8 mouse cellular contexts compared by ENCODE assay signal in the genomic region with DNA sequence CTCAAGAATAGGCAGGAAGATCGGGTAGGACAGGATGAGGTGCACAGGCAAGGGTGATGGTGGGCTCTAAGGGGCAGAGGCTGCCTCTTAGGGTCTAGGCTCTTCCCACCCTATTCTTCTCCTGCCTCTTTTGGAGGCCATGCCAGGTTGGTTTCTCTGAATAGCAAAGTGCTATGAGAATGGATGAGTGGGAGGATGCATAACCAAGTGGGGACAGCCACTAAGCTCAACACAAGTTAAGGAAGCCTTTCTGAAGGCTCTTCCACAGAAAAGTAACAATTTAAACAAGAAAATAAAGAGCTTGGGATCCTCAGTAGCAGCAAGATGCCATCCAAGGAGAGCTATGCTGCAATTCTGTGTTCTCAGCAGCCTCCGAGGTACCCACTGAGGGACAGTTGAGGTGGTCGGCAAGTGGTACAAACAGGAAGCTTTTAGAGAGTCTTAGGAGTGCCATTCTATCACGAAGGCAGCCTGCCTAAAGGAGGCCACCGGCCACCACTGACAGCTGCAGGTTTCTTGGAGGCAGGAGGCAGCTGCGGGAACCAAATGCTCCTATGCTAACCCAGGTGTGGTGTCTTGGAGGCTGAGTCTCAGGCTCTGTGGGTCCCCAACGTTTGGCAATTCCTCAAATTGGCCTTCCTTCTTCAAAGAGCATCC. TPM values are rescaled to one million over a fixed set of nuclear protein-coding genes. Genes with fewer than 3 reads are reported as not detected.
DNase-seq lines count a peak whose midpoint lies in the region; ATAC-seq and TF ChIP-seq lines count a peak whose summit lies in the region.

No protein-coding gene starts in this region.

- no peaks in the 10 kb centered on the region for H3K9me3 ChIP-seq in forebrain, embryonic 12.5 days
- no peaks in the 10 kb centered on the region for H3K9me3 ChIP-seq in limb, embryonic 15.5 days
- H3K9me3 ChIP-seq in stomach, embryonic 15.5 days: no peaks in the 10 kb centered on the region

- H3K4me1 ChIP-seq in forebrain, embryonic 12.5 days: peaks cover 46% of the 10 kb centered on the region
- peaks cover 27% of the 10 kb centered on the region for H3K4me1 ChIP-seq in limb, embryonic 15.5 days
- H3K4me1 ChIP-seq in stomach, embryonic 15.5 days: peaks cover 19% of the 10 kb centered on the region

- intact Hi-C loops in left cerebral cortex, adult 2 months (cut with DNase I): no loop called here

- no peak for TF ChIP-seq CTCF in left cerebral cortex, adult 2 months (IDR thresholded peaks at IDR 0.05)

- WGBS in forebrain, embryonic 12.5 days: 39% methylated on average over 7 of the region's 7 CpGs
- WGBS in limb, embryonic 15.5 days: 33% methylated on average over 7 of the region's 7 CpGs
- WGBS in stomach, embryonic 15.5 days: 35% methylated on average over 7 of the region's 7 CpGs

- DNase-seq in left cerebral cortex, adult 2 months (ENCODE audit: extremely low spot score in 1 of 2, low spot score in 2 of 2): no peak
- no peak for DNase-seq in left cerebral cortex, adult 8-10 months (ENCODE audit: low spot score in 2 of 2)
- no peak for DNase-seq in retina, embryonic 14.5 days (ENCODE audit: low spot score)
- DNase-seq in MN1 (ENCODE audit: low spot score): no peak
- DNase-seq in adrenal gland, adult (ENCODE audit: inconsistent age in 2 of 2, low spot score in 1 of 2): no peak

- peaks cover 7% of the 10 kb centered on the region; the same call in 1 of the 2 replicates for H3K27me3 ChIP-seq in forebrain, embryonic 12.5 days
- 0 out of 2 replicates have a peak, but pooled peaks cover 3% of the 10 kb centered on the region for H3K27me3 ChIP-seq in limb, embryonic 15.5 days
- no peaks in the 10 kb centered on the region for H3K27me3 ChIP-seq in stomach, embryonic 15.5 days (replicated peaks)

- H3K36me3 ChIP-seq in forebrain, embryonic 12.5 days (replicated peaks): no peaks in the 10 kb centered on the region
- H3K36me3 ChIP-seq in limb, embryonic 15.5 days: no peaks in the 10 kb centered on the region
- no peaks in the 10 kb centered on the region for H3K36me3 ChIP-seq in stomach, embryonic 15.5 days

- H3K27ac ChIP-seq in left cerebral cortex, adult 2 months: peak overlapping the region; percentile 97
- H3K27ac ChIP-seq in forebrain, embryonic 12.5 days: peak overlapping the region; percentile 85
- no peak overlapping the region for H3K27ac ChIP-seq in limb, embryonic 15.5 days
- H3K27ac ChIP-seq in stomach, embryonic 15.5 days: no peak overlapping the region

- H3K9ac ChIP-seq in forebrain, embryonic 12.5 days: no peak overlapping the region
- no peak overlapping the region for H3K9ac ChIP-seq in limb, embryonic 15.5 days
- no peak overlapping the region for H3K9ac ChIP-seq in stomach, embryonic 15.5 days

- no peak overlapping the region for H3K4me3 ChIP-seq in left cerebral cortex, adult 2 months
- peak overlapping the region; percentile 28; the same call in 1 of the 2 replicates for H3K4me3 ChIP-seq in forebrain, embryonic 12.5 days (replicated peaks)
- H3K4me3 ChIP-seq in limb, embryonic 15.5 days: no peak overlapping the region
- 0 out of 2 replicates have a peak overlapping the region, but pooled peaks have one; percentile 23 for H3K4me3 ChIP-seq in stomach, embryonic 15.5 days (replicated peaks)

- no peak for ATAC-seq in forebrain, embryonic 12.5 days (ENCODE audit: low FRiP score)
- no peak for ATAC-seq in limb, embryonic 15.5 days (ENCODE audit: insufficient number of reproducible peaks, low FRiP score, low TSS enrichment, low read depth)
- ATAC-seq in stomach, embryonic 15.5 days (ENCODE audit: insufficient read depth, low FRiP score, low read depth): no peak

- peak overlapping the region; percentile 51 for H3K4me2 ChIP-seq in forebrain, embryonic 12.5 days
- H3K4me2 ChIP-seq in limb, embryonic 15.5 days: peak overlapping the region; percentile 30; the same call in 1 of the 2 replicates
- no peak overlapping the region for H3K4me2 ChIP-seq in stomach, embryonic 15.5 days

RNA-seq across cellular contexts. Expression of a gene that starts 3.4 kb away (rescaled TPM):
- 100 to 1,000 TPM; 174 to 176 TPM for total RNA-seq in left cerebral cortex, adult 2 months (2021)
- total RNA-seq in left cerebral cortex, adult 8-10 months (2022): 100 to 1,000 TPM; 185 to 200 (median 195) TPM
- 16.3 and 18.0 TPM in 2 replicates for polyA plus RNA-seq in forebrain, embryonic 12.5 days (2016; fragmentation: Nextera tagmentation; extraction: Ambion mirVana)
- polyA plus RNA-seq in limb, embryonic 15.5 days (2015; fragmentation: Nextera tagmentation; extraction: Ambion mirVana): 13.5 and 13.9 TPM in 2 replicates
- polyA plus RNA-seq in stomach, embryonic 15.5 days (2015; fragmentation: Nextera tagmentation; extraction: Ambion mirVana): 9.9 and 12.0 TPM in 2 replicates

RNA-seq across cellular contexts. Expression of a gene that starts 36.4 kb away (rescaled TPM):
- 10 to 100 TPM; 23.5 to 24.5 TPM for total RNA-seq in left cerebral cortex, adult 2 months (2021)
- total RNA-seq in left cerebral cortex, adult 8-10 months (2022): 10 to 100 TPM; 24.6 to 28.2 (median 26.7) TPM
- polyA plus RNA-seq in forebrain, embryonic 12.5 days (2016; fragmentation: Nextera tagmentation; extraction: Ambion mirVana): 32.7 and 37.9 TPM in 2 replicates
- polyA plus RNA-seq in limb, embryonic 15.5 days (2015; fragmentation: Nextera tagmentation; extraction: Ambion mirVana): 11.3 and 11.6 TPM in 2 replicates
- 14.3 and 16.2 TPM in 2 replicates for polyA plus RNA-seq in stomach, embryonic 15.5 days (2015; fragmentation: Nextera tagmentation; extraction: Ambion mirVana)

RNA-seq across cellular contexts. Expression of a gene that starts 59.2 kb away (rescaled TPM):
- total RNA-seq in left cerebral cortex, adult 2 months (2021): 1 to 10 TPM; 5.7 to 8.0 TPM
- total RNA-seq in left cerebral cortex, adult 8-10 months (2022): 1 to 10 TPM; 6.8 to 8.3 (median 7.3) TPM
- polyA plus RNA-seq in forebrain, embryonic 12.5 days (2016; fragmentation: Nextera tagmentation; extraction: Ambion mirVana): 39.4 and 45.6 TPM in 2 replicates
- 297 and 305 TPM in 2 replicates for polyA plus RNA-seq in limb, embryonic 15.5 days (2015; fragmentation: Nextera tagmentation; extraction: Ambion mirVana)
- polyA plus RNA-seq in stomach, embryonic 15.5 days (2015; fragmentation: Nextera tagmentation; extraction: Ambion mirVana): 51.7 and 58.1 TPM in 2 replicates

Comparison
In these comparisons a context has a peak if more than half of its experiments do, and no peak if none do; other contexts are left out.
1. H3K27ac ChIP-seq: peak in left cerebral cortex, adult 2 months (single experiment) and forebrain, embryonic 12.5 days (single experiment); none in limb, embryonic 15.5 days (single experiment) and stomach, embryonic 15.5 days (single experiment).
2. H3K4me3 ChIP-seq: peak in forebrain, embryonic 12.5 days (single experiment) and stomach, embryonic 15.5 days (single experiment); none in left cerebral cortex, adult 2 months (single experiment) and limb, embryonic 15.5 days (single experiment).